Mouse (Mus musculus): Measurements from ENCODE around the gene Wdr91.

Gene Wdr91

DNA sequence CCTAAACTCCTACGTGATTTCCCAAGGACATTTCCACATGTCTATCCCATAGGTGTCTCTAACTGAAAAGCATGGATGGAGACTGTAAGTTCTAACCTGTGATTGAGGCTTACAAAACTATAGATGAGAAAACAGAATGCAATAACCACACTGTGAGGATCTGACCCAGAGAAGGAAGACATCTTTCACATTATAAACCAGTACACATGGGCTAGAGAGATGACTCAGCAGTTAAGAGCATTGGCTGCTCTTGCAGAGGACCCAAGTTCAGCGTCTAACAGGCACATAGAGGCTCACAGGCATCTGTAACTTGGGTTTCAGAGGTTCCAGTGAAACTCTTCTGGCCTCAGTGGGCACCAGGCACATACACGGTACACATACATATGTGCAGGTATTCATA is 3.8 kb upstream of the Wdr91 start:
- DNase-seq = no peak

DNA sequence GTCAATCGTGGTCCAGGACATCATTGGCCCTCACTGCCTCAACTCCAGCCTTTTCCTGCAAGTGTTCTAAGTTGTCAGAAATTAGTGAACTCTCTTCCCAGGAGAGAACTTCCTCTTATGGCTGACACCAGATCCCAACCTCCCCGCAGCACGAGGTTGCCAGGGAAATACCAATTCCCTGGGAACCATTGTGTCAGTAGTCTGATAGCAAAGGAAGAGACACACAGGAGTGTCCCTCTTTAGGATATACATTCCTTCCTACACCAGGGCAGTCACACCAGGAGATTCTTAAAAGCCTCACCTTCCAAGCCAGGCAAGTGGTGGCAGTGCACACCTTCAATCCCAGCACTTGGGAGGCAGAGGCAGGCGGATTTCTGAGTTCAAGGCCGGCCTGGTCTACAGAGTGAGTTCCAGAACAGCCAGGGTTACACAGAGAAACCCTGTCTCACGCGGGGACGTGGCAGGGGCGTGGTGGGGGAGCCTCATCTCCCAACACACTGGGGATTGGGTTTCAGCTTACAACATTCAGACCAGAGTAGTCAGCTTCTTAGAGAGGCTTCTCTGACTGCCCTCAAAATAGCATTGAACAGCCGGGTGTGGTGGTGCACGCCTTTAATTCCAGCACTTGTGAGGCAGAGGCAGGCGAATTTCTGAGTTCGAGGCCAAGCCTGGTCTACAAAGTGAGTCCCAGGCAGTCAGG is 2.8 kb upstream of the Wdr91 start:
- no peak for DNase-seq

DNA sequence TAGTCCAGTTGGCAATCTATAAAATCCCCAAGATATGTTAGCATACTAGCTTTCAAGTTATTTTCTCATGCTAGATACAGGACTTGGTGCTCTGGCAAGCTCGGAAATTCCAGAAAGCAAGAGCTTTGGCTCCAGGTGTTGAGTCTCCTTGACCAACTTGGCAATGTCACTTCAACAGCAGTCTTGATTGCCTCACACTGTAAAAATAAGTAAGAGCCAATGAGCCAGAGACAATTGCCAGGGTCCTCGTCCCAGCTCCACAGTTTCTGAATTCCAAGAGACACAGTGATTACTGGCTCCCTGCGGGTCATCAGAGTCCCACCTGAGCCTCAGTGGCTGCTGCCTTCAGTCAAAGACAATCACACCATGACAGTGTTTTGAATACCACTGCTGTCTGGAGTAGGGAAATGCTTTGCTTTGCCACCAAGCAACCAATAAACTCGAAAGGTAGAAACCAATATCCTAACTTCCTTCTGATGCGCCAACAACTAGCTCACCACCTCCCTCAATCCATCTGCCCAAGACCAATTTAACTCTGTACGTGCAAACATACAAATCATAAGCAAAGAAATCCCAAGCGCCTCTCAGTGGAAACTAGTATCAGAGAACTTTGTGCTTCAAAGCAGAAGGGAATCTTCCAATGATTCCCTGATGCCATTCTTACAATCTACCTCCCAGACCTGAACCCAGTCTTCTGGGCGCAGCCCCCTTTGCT is 888 bp downstream of the Wdr91 start:
- peak in 1 of 2 experiments; percentile 48 for DNase-seq

GRCm38 (mm10) chr6:34907696-34908260 is 2.9 kb downstream of the Wdr91 start:
- DNase-seq = peak; percentile 53 to 60

DNA sequence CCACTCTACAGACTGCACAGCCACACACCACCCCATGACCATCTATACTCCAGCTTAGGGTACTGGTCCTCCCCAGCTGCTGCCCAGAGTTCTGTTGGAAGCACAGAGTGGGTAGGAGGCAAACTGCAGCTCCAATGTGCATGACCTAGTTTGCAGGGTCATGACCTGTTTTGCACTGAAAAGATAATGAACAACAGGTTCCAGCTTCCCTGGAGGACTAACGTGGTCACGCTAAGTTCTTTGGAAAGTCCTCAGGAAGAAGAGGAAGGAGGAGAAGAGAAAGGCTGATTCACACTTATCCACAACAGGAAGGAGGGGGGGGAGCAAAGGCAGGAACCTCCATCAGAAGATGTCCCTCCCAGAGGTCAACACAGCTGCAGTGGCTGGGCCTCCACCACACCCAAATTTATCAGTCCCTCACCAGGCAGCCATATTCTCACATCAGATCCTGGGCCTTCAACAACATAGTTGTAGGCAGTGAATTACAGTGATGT is 3.5 kb downstream of the Wdr91 start:
- DNase-seq = peak; percentile 61 to 66

GRCm38 (mm10) chr6:34906661-34907060 is 4.0 kb downstream of the Wdr91 start:
- peak; percentile 71 to 92 for DNase-seq

- DNase-seq = no peak
These were observed 4.6 kb downstream of the Wdr91 start for GRCm38 (mm10) chr6:34906125-34906524.

DNA sequence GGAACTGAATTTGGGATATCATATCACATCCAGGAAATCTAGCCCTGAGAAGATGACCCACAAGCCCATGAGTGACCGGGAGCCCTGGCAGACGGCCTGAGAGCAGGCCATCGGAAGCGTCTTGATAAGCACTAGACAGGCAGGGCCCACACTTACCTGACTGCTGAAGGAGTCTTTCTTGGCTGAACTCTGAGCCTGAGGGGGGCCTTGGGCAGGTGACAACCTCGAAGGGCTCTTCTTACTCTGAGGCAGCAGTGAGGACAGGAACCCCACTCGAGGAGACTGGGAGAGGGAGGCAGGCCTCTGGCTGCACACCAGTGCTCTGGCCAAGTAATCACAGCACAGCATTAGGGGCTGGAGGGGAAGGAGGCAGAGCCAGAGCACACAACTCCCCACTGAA is 6.3 kb downstream of the Wdr91 start:
- DNase-seq = no peak

- no peak for DNase-seq
These were observed 6.8 kb downstream of the Wdr91 start for GRCm38 (mm10) chr6:34903851-34904250.

GRCm38 (mm10) chr6:34903441-34903840 is 7.2 kb downstream of the Wdr91 start:
- no peak for DNase-seq

GRCm38 (mm10) chr6:34902578-34902977 is 8.1 kb downstream of the Wdr91 start:
- peak in 1 of 2 experiments; percentile 57 for DNase-seq

GRCm38 (mm10) chr6:34901911-34902444 is 8.7 kb downstream of the Wdr91 start:
- DNase-seq = no peak

- DNase-seq = no peak
These were observed 9.7 kb downstream of the Wdr91 start for GRCm38 (mm10) chr6:34900990-34901389.

DNA sequence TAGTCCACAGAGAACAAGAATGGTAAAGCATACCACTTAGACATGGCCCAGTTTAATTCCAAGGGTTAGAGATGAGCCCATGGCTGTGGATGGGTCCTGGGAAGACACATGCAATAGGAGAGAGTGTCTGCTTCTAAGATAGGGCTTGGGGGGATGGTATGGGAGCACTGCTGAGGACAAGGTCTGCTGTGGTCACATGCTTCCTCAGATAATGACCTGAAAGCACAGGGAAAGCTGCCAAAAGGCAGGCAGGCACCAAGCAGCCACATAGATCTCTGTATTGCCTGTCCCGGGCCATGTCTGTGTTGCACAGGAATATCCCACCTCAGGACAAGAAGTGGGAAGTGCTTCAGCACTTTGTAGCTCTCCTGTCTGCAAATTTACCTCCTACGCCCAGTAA is 11.5 kb downstream of the Wdr91 start:
- DNase-seq = peak; percentile 80 to 87

DNA sequence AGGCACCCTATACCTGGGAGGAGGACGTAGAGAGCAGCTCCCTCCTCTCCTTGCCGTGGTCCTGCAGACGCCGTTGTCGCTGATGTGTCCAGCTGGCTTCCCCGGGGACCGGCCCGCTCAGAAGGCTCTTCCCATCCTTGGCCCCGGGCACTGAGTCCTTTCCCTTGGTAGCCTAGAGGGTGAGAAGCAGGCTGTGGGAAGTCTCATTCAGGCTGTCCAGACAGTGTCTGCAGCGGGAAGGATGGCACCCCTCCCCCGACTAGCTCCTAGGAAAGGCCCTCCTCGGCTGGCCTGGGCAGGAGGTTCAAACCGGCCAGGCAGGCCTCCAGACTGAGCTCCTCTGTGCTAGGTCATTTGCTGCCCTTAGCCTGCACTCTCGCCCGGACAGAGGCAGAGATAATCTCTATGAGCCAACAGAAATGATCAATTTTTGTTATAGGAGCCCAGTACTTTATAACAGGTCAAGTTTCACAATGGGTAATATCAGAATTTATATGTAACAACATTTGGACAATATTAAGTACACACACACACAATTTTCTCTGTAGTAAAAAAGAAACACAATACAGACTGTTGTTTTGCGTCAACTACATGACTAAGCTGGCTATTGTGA is 14.4 kb downstream of the Wdr91 start:
- no peak for DNase-seq

- no peak for DNase-seq
These were observed 15.1 kb downstream of the Wdr91 start for GRCm38 (mm10) chr6:34895569-34895968.

- DNase-seq = no peak
These were observed 21.5 kb downstream of the Wdr91 start for GRCm38 (mm10) chr6:34889185-34889584.

DNA sequence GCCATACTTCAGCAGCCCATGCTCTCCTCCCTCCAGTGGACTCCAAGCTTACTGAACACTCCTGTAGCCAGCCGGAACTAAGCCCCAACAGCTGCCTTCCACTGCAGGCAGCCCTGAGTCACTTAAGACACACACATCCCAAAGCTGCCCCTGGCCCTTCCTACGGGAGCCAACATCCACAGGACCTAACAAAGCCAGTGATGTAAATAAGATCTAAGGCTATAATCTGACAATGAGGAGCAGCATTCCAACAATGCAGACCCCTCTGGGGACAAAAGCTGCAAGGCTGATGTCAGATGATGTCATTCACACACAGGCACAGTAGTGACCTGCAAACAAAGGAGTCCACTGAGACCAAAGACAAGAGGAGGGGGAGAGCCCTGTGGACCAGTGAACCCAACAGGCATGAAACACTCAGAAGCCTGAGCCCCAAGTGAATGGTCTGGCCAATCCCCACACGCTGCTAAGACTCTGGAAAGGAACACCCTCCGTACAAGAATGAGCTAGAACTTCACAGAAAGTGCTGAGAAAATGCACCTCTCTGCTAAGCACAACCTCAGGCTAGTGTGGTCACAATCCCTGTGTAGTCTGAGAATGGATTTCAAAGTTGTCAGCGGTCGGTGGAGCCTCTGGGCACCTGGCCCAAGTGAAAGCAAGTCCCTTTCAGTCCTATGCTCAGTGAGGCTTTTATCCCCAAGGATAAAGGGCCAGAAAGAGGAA is 23.4 kb downstream of the Wdr91 start:
- no peak for DNase-seq

GRCm38 (mm10) chr6:34884724-34885123 is 26.0 kb downstream of the Wdr91 start:
- DNase-seq = no peak

GRCm38 (mm10) chr6:34879911-34880475 is 30.7 kb downstream of the Wdr91 start:
- peak; percentile 69 to 80 for DNase-seq

DNA sequence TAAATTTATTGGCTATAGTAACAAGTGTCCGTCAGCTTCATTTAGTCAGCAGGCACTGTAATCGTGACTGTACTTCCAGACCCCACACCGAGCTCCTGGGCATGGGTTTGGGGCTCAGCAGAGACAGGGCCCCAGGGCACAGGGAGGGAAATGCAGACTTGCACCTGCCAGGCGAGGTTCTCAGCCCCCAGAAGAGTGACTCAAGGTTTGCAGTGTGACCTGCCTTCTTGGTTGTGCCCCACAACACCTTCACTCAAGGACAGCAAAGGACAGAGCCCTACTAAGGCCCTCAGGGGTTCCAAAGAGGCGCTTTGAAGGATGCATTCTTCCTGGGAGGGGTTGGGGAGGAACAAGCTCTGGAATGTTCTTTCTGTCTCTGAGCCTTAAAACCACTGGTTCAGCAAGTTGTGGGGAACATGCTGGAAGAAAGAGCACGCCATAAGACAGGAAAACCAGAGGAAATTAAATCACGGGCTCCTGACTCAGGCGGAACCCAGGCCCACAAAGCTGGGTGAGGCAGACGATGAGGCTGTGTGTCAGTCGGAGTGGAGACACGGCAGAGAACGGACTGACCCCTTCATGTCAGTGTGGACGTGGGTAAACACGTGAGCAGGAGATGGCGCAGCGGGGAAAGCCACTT is 31.5 kb downstream of the Wdr91 start:
- no peak for DNase-seq

Measured in kidney, postnatal 36 days (tissue).